In genomic region chr4:127167731-127168130, GRCm38 (mm10) we compare ENCODE assay signal across 9 mouse cellular contexts. TPM values are rescaled to one million over a fixed set of nuclear protein-coding genes. Genes with fewer than 3 reads are reported as not detected.
DNase-seq lines count a peak whose midpoint lies in the region; ATAC-seq lines count a peak whose summit lies in the region.
"Had no signal": no experiment of that assay in that cellular context is flagged by ENCODE, and none has a peak within 500 bp of the region (broad histone marks: within the 10 kb centered on the region; RNA-seq: fewer than 3 reads in every experiment).

No protein-coding gene starts in this region.

- no peak overlapping the region for H3K4me2 ChIP-seq in limb, embryonic 11.5 days (ENCODE audit: low read depth, severe bottlenecking)
- H3K4me2 ChIP-seq in intestine, embryonic 16.5 days (ENCODE audit: low read depth, low read length), result peak overlapping the region; percentile 99
- peak overlapping the region; percentile 100 for H3K4me2 ChIP-seq in stomach, embryonic 14.5 days (replicated peaks; ENCODE audit: low read depth, low read length)

- ATAC-seq in limb, embryonic 11.5 days (ENCODE audit: insufficient number of reproducible peaks, low FRiP score, low TSS enrichment, low read depth), result no peak
- ATAC-seq in intestine, embryonic 16.5 days, result no peak
- no peak for ATAC-seq in stomach, embryonic 14.5 days (ENCODE audit: insufficient number of reproducible peaks, insufficient read depth, low FRiP score, low read depth)

- H3K4me3 ChIP-seq in limb, embryonic 11.5 days (ENCODE audit: low read depth, low read length), result peak overlapping the region; percentile 65; the same call in 1 of the 2 replicates
- H3K4me3 ChIP-seq in limb, embryonic 10.5 days, result no peak overlapping the region
- no peak overlapping the region; the same call in 1 of the 2 replicates for H3K4me3 ChIP-seq in intestine, embryonic 16.5 days (ENCODE audit: low read length)
- peak overlapping the region; percentile 63; the same call in 1 of the 2 replicates for H3K4me3 ChIP-seq in stomach, embryonic 14.5 days (ENCODE audit: low read depth, low read length)
- H3K4me3 ChIP-seq: erythroblast, embryonic 14.5 days had no signal

- peak; percentile 31 for DNase-seq in cerebellum, adult 11 months
- DNase-seq in cerebellum, postnatal 4 days (ENCODE audit: low spot score in 2 of 2), result no peak
- no peak for DNase-seq in limb, embryonic 11.5 days (ENCODE audit: low spot score)
- no peak for DNase-seq in limb, embryonic 10.5 days (ENCODE audit: low spot score)
- no peak for DNase-seq in ovary, postnatal 14 days (ENCODE audit: low spot score)
- DNase-seq in right cerebral cortex, adult 18-20 months, result no peak

- peaks cover 47% of the 10 kb centered on the region for H3K27me3 ChIP-seq in limb, embryonic 11.5 days (ENCODE audit: control insufficient read depth, insufficient read depth, low read length)
- H3K27me3 ChIP-seq in limb, embryonic 10.5 days (ENCODE audit: low read depth, poor library complexity, severe bottlenecking), result peaks cover 62% of the 10 kb centered on the region
- peaks cover 31% of the 10 kb centered on the region for H3K27me3 ChIP-seq in intestine, embryonic 16.5 days (replicated peaks; ENCODE audit: control insufficient read depth, insufficient read depth, low read length)
- H3K27me3 ChIP-seq in stomach, embryonic 14.5 days (ENCODE audit: control insufficient read depth, insufficient read depth, low read length), result peaks cover 32% of the 10 kb centered on the region

- peaks cover 9% of the 10 kb centered on the region for H3K4me1 ChIP-seq in limb, embryonic 11.5 days (ENCODE audit: control insufficient read depth, insufficient read depth, low read length)
- H3K4me1 ChIP-seq in limb, embryonic 10.5 days, result peaks cover 20% of the 10 kb centered on the region
- peaks cover 12% of the 10 kb centered on the region; the same call in 1 of the 2 replicates for H3K4me1 ChIP-seq in intestine, embryonic 16.5 days (ENCODE audit: control insufficient read depth, insufficient read depth, low read length)
- H3K4me1 ChIP-seq in stomach, embryonic 14.5 days (ENCODE audit: control insufficient read depth, insufficient read depth, low read length), result peaks cover 6% of the 10 kb centered on the region; the same call in 1 of the 2 replicates

- H3K9ac ChIP-seq in limb, embryonic 11.5 days (ENCODE audit: low read length), result no peak overlapping the region
- no peak overlapping the region for H3K9ac ChIP-seq in intestine, embryonic 16.5 days (ENCODE audit: low read depth, low read length)
- H3K9ac ChIP-seq in stomach, embryonic 14.5 days (replicated peaks; ENCODE audit: low read depth, low read length), result no peak overlapping the region

- no peaks in the 10 kb centered on the region for H3K36me3 ChIP-seq in limb, embryonic 11.5 days (ENCODE audit: control insufficient read depth, insufficient read depth, low read length)
- no peaks in the 10 kb centered on the region for H3K36me3 ChIP-seq in limb, embryonic 10.5 days
- no peaks in the 10 kb centered on the region for H3K36me3 ChIP-seq in intestine, embryonic 16.5 days (ENCODE audit: control insufficient read depth, insufficient read depth, low read length)
- H3K36me3 ChIP-seq in stomach, embryonic 14.5 days (ENCODE audit: control insufficient read depth, insufficient read depth, low read length), result no peaks in the 10 kb centered on the region

- 17% methylated on average over 8 of the region's 8 CpGs for WGBS in limb, embryonic 11.5 days
- 19% methylated on average over 8 of the region's 8 CpGs for whole genome bisulfite sequencing in limb, embryonic 10.5 days
- 19% methylated on average over 8 of the region's 8 CpGs for WGBS in intestine, embryonic 16.5 days
- 25% methylated on average over 8 of the region's 8 CpGs for WGBS in stomach, embryonic 14.5 days

- H3K27ac ChIP-seq in limb, embryonic 11.5 days (replicated peaks; ENCODE audit: low read depth, low read length), result no peak overlapping the region
- no peak overlapping the region for H3K27ac ChIP-seq in limb, embryonic 10.5 days
- H3K27ac ChIP-seq in intestine, embryonic 16.5 days (ENCODE audit: low read length), result no peak overlapping the region
- no peak overlapping the region for H3K27ac ChIP-seq in stomach, embryonic 14.5 days (ENCODE audit: low read length)

- no peaks in the 10 kb centered on the region for H3K9me3 ChIP-seq in limb, embryonic 11.5 days (ENCODE audit: control insufficient read depth, low read length)
- H3K9me3 ChIP-seq in limb, embryonic 10.5 days (replicated peaks), result no peaks in the 10 kb centered on the region
- H3K9me3 ChIP-seq in intestine, embryonic 16.5 days (ENCODE audit: control insufficient read depth, low read length), result no peaks in the 10 kb centered on the region
- H3K9me3 ChIP-seq in stomach, embryonic 14.5 days (ENCODE audit: control insufficient read depth, low read depth, low read length), result no peaks in the 10 kb centered on the region

RNA-seq across cellular contexts. Expression of gene Dlgap3, which starts 1.3 kb away (rescaled TPM):
- 0.20 and 0.25 TPM in 2 replicates for polyA plus RNA-seq in limb, embryonic 11.5 days (2014; fragmentation: Nextera tagmentation; extraction: Ambion mirVana)
- 0.16 and 0.21 TPM in 2 replicates for polyA plus RNA-seq in limb, embryonic 10.5 days (2016; fragmentation: Nextera tagmentation; extraction: Ambion mirVana)
- polyA plus RNA-seq in intestine, embryonic 16.5 days (2015; fragmentation: Nextera tagmentation; extraction: Ambion mirVana), result 0.50 and 0.75 TPM in 2 replicates
- 1.5 TPM in 2 replicates for polyA plus RNA-seq in stomach, embryonic 14.5 days (2014; fragmentation: Nextera tagmentation; extraction: Ambion mirVana)
- polyA plus RNA-seq: erythroblast, embryonic 14.5 days had no signal

RNA-seq across cellular contexts. Expression of gene Tmem35b, which starts 44.2 kb away (rescaled TPM):
- polyA plus RNA-seq in limb, embryonic 11.5 days (2014; fragmentation: Nextera tagmentation; extraction: Ambion mirVana), result 10.2 and 10.8 TPM in 2 replicates
- 9.5 and 10.6 TPM in 2 replicates for polyA plus RNA-seq in limb, embryonic 10.5 days (2016; fragmentation: Nextera tagmentation; extraction: Ambion mirVana)
- polyA plus RNA-seq in intestine, embryonic 16.5 days (2015; fragmentation: Nextera tagmentation; extraction: Ambion mirVana), result 27.3 and 28.5 TPM in 2 replicates
- 19.4 and 19.6 TPM in 2 replicates for polyA plus RNA-seq in stomach, embryonic 14.5 days (2014; fragmentation: Nextera tagmentation; extraction: Ambion mirVana)

Comparison
In these comparisons a context has a peak if more than half of its experiments do, and no peak if none do; other contexts are left out.
1. H3K4me3 ChIP-seq: peak in limb, embryonic 11.5 days (single experiment) and stomach, embryonic 14.5 days (single experiment); none in limb, embryonic 10.5 days (single experiment) and intestine, embryonic 16.5 days (single experiment).